Mouse (Mus musculus): ENCODE measurements around the gene Dglucy. TPM values are rescaled to one million over a fixed set of nuclear protein-coding genes. Genes with fewer than 3 reads are reported as not detected.

Gene Dglucy
- polyA plus RNA-seq, 1 experiment from 2014 or later: 3.0 TPM

DNA sequence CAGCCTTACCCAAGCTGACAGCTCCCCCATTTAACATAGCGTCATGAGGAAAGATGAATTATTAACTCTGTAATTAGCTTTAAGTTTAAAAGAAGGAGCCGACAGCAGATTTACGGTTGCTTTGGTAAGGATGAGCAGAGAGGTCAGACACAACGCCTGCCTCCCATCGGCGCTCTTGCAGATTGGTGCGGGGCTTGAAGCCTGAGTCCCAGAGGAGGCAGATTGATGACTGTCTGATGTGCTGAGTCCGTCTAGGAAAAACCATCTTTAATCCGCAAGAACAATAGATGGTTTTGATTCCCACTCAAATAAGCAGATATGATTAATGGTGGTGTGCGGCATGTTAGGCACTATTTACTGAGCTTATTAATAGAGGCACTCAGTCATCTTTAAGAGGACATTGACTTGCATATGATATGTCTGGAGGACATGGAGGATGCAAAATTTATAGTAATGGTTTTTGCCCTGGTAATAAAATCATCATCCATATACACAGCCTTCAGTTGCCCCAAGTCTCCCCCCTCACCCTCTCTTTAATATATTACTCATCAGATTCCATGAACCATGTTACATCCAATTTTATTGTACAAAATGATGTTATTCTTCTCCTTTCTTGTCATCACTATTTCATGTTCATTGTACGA is 68.7 kb downstream of the Dglucy start:
- Histone ChIP-seq H3K9me3 (replicated peaks) (no peaks in the 10 kb centered on the region), H3K27me3 (no peaks in the 10 kb centered on the region), H3K27ac (no peak overlapping the region), H3K4me1 (peaks cover 8% of the 10 kb centered on the region; the same call in 1 of the 2 replicates), H3K4me2 (no peak overlapping the region), H3K36me3 (no peaks in the 10 kb centered on the region), H3K9ac (no peak overlapping the region), H3K4me3 (replicated peaks) (no peak overlapping the region)
- 18% methylated on average over 11 of the region's 11 CpGs for WGBS
- ATAC-seq (replicated peaks; ENCODE audit: low FRiP score): no peak

DNA sequence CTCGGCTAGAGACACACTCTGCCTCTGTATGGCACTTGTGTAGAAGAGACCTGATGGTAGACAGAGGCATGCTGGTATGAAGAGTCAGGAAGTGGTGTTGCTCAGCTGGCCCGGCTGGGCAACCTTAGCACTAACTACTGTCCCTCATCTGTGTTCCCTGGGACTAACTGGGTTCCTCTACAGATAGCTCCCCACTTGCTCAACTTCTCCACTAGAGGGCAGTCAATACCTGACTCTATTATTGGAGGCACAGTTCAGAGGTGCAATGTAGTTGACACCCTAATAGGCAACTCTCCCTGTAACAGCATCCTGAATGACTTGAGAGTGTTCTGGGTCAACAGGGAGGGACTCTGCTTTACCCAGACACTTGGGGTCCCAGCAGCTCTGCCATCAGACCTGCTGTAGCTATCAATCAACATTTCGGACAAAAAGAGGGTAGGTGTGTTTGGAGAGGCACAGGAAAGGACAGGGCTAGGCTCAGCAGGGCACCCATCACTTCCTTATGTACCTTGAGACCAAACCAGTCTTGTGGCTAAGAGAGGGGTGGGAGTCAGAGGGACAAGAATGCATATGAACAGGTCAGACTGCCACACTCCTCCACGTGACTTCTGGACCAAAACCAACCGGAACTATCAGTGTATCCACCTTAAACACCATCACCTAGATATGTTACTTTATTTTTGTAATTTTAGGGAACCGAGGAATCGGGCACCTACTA is 70.7 kb downstream of the Dglucy start:
- no peak overlapping the region for H3K27ac ChIP-seq
- H3K4me2 ChIP-seq: no peak overlapping the region
- H3K27me3 ChIP-seq: no peaks in the 10 kb centered on the region
- H3K9me3 ChIP-seq (replicated peaks): no peaks in the 10 kb centered on the region
- peak; percentile 75 for ATAC-seq (replicated peaks; ENCODE audit: low FRiP score)
- WGBS: 75% methylated on average over 7 of the region's 7 CpGs
- no peak overlapping the region for H3K9ac ChIP-seq
- no peaks in the 10 kb centered on the region for H3K36me3 ChIP-seq
- H3K4me1 ChIP-seq: peaks cover 8% of the 10 kb centered on the region; the same call in 1 of the 2 replicates
- no peak overlapping the region for H3K4me3 ChIP-seq (replicated peaks)

DNA sequence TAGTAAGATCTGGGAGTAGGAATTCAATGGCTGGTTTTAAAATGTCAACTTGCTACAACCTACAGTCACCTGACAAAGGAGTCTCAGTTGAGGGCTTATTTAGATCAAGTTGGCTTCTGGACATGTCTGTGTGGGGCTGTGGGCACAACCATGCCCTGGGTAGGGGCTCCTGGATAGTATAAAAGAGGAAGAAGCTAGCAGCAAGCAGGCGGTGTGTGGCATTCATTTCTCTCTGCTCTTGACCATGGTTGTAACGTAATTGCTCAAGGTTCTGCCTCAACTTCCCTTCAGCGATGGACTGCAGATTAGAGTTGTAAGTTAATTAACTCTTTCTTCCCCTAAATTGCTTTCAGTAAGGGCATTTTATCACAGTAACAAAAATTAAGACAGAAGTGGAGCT is 73.5 kb downstream of the Dglucy start:
- H3K36me3 ChIP-seq: no peaks in the 10 kb centered on the region
- ATAC-seq (replicated peaks; ENCODE audit: low FRiP score): no peak
- 0 out of 2 replicates have a peak, but pooled peaks cover 2% of the 10 kb centered on the region for H3K4me1 ChIP-seq
- H3K27me3 ChIP-seq: no peaks in the 10 kb centered on the region
- H3K27ac ChIP-seq: no peak overlapping the region
- no peaks in the 10 kb centered on the region for H3K9me3 ChIP-seq (replicated peaks)
- H3K4me3 ChIP-seq (replicated peaks): no peak overlapping the region
- no peak overlapping the region for H3K9ac ChIP-seq
- H3K4me2 ChIP-seq: no peak overlapping the region
- WGBS: 88% methylated on average over 3 of the region's 3 CpGs

DNA sequence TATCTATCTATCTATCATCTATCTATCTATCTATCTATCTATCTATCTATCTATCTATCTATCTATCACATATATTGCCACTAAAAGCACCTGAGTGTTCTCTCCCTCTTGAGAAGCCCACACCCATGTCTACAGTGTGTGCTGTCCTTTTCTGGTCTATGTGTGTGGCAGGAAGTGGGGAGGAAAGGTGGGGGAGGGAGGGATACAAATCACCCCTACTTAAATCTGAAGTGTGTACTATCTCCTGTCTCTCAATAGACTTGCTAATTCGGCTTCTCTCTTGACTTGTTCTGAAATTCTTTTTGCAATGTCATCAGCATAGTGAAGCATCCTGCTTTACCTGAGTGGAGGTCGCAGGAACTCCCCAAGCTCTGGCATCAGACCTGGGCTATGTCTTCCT is 77.5 kb downstream of the Dglucy start:
- H3K27ac ChIP-seq: no peak overlapping the region
- no peaks in the 10 kb centered on the region for H3K9me3 ChIP-seq (replicated peaks)
- no peaks in the 10 kb centered on the region for H3K4me1 ChIP-seq
- H3K27me3 ChIP-seq: no peaks in the 10 kb centered on the region
- H3K4me3 ChIP-seq (replicated peaks): no peak overlapping the region
- H3K9ac ChIP-seq: no peak overlapping the region
- no peak for ATAC-seq (replicated peaks; ENCODE audit: low FRiP score)
- WGBS: 82% methylated on average over 2 of the region's 2 CpGs
- H3K4me2 ChIP-seq: no peak overlapping the region
- H3K36me3 ChIP-seq: no peaks in the 10 kb centered on the region

DNA sequence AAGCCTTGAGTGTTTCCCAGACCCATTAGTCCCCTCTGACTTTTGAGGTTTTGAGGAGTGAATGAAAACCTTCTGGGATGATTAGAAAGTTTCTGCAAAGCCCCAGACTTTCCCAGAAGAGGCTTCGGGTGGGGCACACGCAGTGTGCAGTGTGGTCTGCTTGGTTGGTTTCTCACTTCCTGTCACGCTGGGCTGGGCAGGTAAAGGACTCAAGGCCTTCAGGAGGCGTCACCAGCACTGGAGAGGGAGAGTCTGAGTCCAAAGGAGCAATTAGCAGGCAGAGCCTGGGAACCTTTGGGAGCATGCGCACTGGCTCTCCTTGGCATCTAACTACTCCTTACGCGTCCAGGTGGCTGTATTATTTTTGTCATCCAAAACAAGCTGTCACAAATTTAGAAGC is 78.9 kb downstream of the Dglucy start:
- ATAC-seq (replicated peaks; ENCODE audit: low FRiP score): peak; percentile 96
- H3K36me3 ChIP-seq: no peaks in the 10 kb centered on the region
- peak overlapping the region; percentile 22; the same call in 1 of the 2 replicates for H3K27ac ChIP-seq
- no peak overlapping the region for H3K4me2 ChIP-seq
- no peaks in the 10 kb centered on the region for H3K4me1 ChIP-seq
- no peaks in the 10 kb centered on the region for H3K9me3 ChIP-seq (replicated peaks)
- H3K27me3 ChIP-seq: no peaks in the 10 kb centered on the region
- 62% methylated on average over 7 of the region's 7 CpGs for WGBS
- no peak overlapping the region for H3K4me3 ChIP-seq (replicated peaks)
- H3K9ac ChIP-seq: no peak overlapping the region

DNA sequence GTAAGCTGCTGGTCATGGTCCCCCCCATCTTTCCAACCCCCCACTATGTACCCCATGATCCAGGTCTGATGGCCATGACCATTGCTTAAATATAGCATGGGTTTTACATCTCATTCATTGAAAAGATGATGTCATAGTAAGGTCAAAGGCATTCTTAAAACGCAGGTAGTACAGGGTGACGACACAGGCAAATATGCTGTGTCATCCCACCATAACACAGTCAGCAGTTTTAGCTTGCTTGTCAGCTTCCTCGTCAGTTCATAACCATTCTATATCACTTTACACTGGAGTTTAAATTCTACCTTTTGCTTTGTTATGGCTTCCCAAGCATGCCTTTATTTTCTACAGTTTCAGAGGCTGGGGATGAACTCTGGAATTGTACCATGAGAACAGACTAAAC is 83.4 kb downstream of the Dglucy start:
- Histone ChIP-seq H3K9ac (no peak overlapping the region), H3K4me3 (replicated peaks) (no peak overlapping the region), H3K36me3 (no peaks in the 10 kb centered on the region), H3K27me3 (no peaks in the 10 kb centered on the region), H3K27ac (no peak overlapping the region), H3K9me3 (replicated peaks) (no peaks in the 10 kb centered on the region), H3K4me2 (no peak overlapping the region), H3K4me1 (no peaks in the 10 kb centered on the region)
- 85% methylated on average over 3 of the region's 3 CpGs for WGBS
- no peak for ATAC-seq (replicated peaks; ENCODE audit: low FRiP score)

DNA sequence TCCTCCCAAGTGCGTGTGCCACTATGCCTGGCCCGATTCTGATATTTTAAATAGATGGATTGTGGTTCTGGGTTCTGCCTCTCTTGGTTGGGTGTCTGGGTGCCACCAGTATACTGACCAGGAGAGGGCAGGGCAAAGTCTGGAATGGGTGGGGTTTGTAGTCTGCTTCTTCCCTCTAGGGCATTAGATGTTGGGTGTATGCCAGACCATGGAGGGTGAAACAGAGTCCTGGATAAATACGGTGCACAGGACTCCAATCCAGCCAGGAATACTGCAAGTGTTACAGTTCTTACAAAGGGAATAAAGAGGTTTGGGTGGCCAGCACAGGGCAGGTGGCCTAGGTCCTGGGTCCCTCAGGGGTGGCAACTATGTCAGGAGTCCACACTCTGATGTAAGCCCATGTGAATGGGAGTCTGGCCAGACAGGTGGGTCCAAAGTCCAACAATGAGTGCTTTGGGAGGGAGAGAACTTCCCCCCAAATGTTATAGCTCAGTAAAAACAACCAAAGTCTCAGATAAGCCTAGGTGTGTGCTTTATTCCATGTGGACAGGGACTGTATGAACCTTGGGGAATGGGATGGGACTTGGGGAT is 84.1 kb downstream of the Dglucy start:
- no peaks in the 10 kb centered on the region for H3K9me3 ChIP-seq (replicated peaks)
- no peak overlapping the region for H3K4me3 ChIP-seq (replicated peaks)
- H3K9ac ChIP-seq: no peak overlapping the region
- no peaks in the 10 kb centered on the region for H3K4me1 ChIP-seq
- no peak overlapping the region for H3K4me2 ChIP-seq
- H3K27me3 ChIP-seq: no peaks in the 10 kb centered on the region
- WGBS: 88% methylated on average over 3 of the region's 3 CpGs
- H3K27ac ChIP-seq: no peak overlapping the region
- H3K36me3 ChIP-seq: no peaks in the 10 kb centered on the region
- no peak for ATAC-seq (replicated peaks; ENCODE audit: low FRiP score)

DNA sequence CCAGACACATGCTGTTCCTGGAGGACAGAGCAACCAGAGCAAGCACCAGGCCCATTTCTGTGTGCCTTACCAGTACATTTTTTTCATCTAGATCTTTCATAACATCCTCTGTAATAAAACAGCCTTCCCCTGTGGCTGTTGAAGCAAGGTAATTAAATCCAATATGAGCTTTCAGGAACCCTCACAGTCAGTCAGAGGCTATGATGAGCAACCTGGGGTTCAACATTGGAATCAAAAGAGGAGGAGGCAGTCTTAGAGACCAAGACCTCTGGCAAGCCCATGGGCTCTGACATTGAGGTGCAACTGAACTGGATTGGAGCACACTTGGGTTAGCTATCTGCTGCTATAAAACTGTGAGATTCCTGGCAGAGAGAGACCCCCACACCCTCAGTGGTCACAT is 86.2 kb downstream of the Dglucy start:
- Histone ChIP-seq H3K4me3 (replicated peaks) (no peak overlapping the region), H3K4me2 (no peak overlapping the region), H3K27ac (no peak overlapping the region), H3K4me1 (no peaks in the 10 kb centered on the region), H3K9me3 (replicated peaks) (no peaks in the 10 kb centered on the region), H3K9ac (no peak overlapping the region), H3K27me3 (no peaks in the 10 kb centered on the region), H3K36me3 (no peaks in the 10 kb centered on the region)
- ATAC-seq (replicated peaks; ENCODE audit: low FRiP score): no peak

DNA sequence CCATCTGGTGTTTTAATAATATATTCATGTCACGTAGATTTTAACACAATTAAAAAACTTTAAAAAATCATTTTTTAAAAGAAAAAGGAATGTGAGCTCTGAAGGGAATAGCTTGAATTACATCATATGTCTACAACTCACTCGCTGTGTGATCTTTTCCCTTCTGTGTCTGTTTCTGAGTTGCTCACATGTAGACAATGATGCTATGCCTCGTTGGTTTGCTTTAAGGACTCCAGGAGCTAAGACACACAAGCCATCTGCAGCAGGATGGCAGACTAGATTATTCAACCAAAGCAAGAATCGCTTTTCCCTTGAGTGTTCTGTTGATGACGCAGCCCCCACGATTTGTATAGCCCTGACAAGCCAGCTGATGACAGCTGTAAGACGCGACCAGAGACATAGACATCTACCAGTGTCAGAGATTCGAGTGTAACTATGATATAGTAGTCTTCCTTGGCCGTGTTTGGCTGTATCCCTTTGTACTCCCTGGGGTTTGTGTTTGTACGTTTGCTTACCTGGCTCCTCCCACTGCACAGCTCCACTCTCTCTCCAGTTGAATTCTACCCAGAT is 86.7 kb downstream of the Dglucy start:
- Histone ChIP-seq H3K27ac (no peak overlapping the region), H3K9me3 (replicated peaks) (no peaks in the 10 kb centered on the region), H3K27me3 (no peaks in the 10 kb centered on the region), H3K4me1 (no peaks in the 10 kb centered on the region), H3K9ac (no peak overlapping the region), H3K4me3 (replicated peaks) (no peak overlapping the region), H3K36me3 (no peaks in the 10 kb centered on the region), H3K4me2 (no peak overlapping the region)
- no peak for ATAC-seq (replicated peaks; ENCODE audit: low FRiP score)
- WGBS: 50% methylated on average over 11 of the region's 11 CpGs

DNA sequence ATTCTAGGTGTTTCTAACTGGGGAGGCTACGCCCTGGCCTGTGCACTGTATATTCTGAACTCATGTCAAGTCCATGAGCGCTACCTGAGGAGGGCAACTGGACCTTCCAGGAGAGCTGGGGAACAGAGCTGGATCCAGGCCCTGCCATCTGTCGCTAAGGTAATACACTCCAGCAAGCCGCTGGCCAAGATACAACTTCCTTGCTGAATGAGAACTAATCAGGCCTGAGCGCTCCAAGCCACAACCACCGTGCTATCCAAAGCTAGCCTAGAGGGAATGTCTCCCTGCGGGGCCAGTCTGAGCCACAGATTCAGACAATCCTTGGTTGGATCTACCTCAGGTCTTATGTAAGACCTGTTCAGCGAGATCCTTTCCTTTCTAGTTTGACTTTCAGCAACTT is 88.2 kb downstream of the Dglucy start:
- H3K27me3 ChIP-seq: no peaks in the 10 kb centered on the region
- no peaks in the 10 kb centered on the region for H3K4me1 ChIP-seq
- H3K27ac ChIP-seq: no peak overlapping the region
- no peak overlapping the region for H3K4me3 ChIP-seq (replicated peaks)
- no peak for ATAC-seq (replicated peaks; ENCODE audit: low FRiP score)
- H3K36me3 ChIP-seq: no peaks in the 10 kb centered on the region
- no peak overlapping the region for H3K4me2 ChIP-seq
- 89% methylated on average over 8 of the region's 8 CpGs for WGBS
- no peak overlapping the region for H3K9ac ChIP-seq
- no peaks in the 10 kb centered on the region for H3K9me3 ChIP-seq (replicated peaks)

DNA sequence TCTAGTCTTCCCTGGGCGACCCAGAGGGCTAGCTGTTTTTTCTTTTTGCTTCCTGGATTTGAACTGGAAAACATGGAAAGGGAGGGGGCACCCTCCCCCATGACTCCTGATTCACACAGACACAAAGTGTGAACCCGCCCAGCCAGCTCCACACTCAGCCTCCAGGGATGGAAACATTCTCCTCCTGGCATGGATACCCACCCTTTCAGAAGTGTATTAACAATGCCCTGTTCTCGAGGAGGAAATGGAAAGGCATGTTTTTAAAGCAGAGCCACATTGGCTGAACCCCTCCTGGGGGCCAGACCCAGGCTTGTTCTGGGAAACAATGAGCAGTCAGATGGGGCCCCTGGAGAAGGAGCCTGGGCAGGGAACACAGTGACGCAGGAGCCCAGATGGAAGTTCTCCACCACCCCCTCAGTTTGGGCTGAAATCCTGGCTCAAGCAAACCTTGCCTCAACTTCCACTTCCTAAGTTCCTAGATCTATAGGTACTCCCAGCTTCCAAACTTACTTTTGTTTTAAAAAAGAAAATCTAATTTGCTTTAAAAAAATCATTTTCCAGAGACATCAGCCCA is 89.3 kb downstream of the Dglucy start:
- Histone ChIP-seq H3K27ac (no peak overlapping the region), H3K36me3 (no peaks in the 10 kb centered on the region), H3K9ac (no peak overlapping the region), H3K4me3 (replicated peaks) (no peak overlapping the region), H3K9me3 (replicated peaks) (no peaks in the 10 kb centered on the region), H3K4me1 (no peaks in the 10 kb centered on the region), H3K27me3 (no peaks in the 10 kb centered on the region), H3K4me2 (no peak overlapping the region)
- WGBS: 64% methylated on average over 4 of the region's 4 CpGs
- ATAC-seq (replicated peaks; ENCODE audit: low FRiP score): no peak; the same call in 1 of the 2 replicates

DNA sequence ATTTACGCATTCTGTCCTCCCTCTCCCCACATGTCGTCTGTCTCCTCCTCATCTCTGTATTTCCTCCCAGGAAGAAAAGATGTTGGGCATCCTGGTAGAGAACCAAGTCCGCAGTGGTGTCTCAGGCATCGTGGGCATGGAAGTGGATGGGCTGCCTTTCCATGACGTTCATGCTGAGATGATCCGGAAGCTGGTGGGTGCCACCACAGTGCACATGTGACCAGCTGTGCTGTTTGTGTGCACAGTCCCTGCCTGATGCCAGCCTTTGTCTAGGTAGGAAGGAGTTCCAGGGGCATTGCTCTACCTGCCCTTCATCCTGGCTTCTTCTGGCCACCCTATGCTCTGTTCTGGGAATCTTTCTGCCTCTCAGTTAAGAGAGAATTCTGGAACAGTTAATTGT is 92.4 kb downstream of the Dglucy start:
- Histone ChIP-seq H3K4me1 (no peaks in the 10 kb centered on the region), H3K4me3 (replicated peaks) (no peak overlapping the region), H3K9ac (no peak overlapping the region), H3K27me3 (no peaks in the 10 kb centered on the region), H3K9me3 (replicated peaks) (no peaks in the 10 kb centered on the region), H3K36me3 (no peaks in the 10 kb centered on the region), H3K27ac (no peak overlapping the region), H3K4me2 (no peak overlapping the region)
- no peak for ATAC-seq (replicated peaks; ENCODE audit: low FRiP score)
- WGBS: 92% methylated on average over 6 of the region's 6 CpGs

Data from kidney, embryonic 15.5 days (tissue).